Mouse (Mus musculus) lung, embryonic 16.5 days (tissue): ENCODE data around the gene Cd55b. TPM values are rescaled to one million over a fixed set of nuclear protein-coding genes. Genes with fewer than 3 reads are reported as not detected.
"Not testable (repeated sequence)": the region's sequence is repeated elsewhere in the genome, so short reads cannot be mapped to it uniquely, and the experiment has no call there.

Source experiments
- ATAC-seq: fragments of 200-750 bp; cut with Nextera tagmentation; 2 replicates; pipeline ENCODE4 v1.8.0; 2017; ENCODE audit warnings: low read depth, mild to moderate bottlenecking, moderate library complexity
- H3K27ac ChIP-seq: fragments of 300-500 bp; sonication (generic); 2 replicates; pipeline ENCODE4 v1.5.1; 2014; ENCODE audit warnings: mild to moderate bottlenecking, control low read depth, low read length
- H3K27me3 ChIP-seq: fragments of 300-500 bp; sonication (generic); 2 replicates; pipeline ENCODE4 v1.6.1; 2014; ENCODE audit warnings: low read depth, low read length, mixed read lengths; ENCODE audit not compliant: control insufficient read depth, insufficient read depth
- H3K36me3 ChIP-seq: fragments of 300-500 bp; sonication (generic); 2 replicates; pipeline ENCODE4 v1.6.1; 2014; ENCODE audit warnings: low read length; ENCODE audit not compliant: control insufficient read depth, insufficient read depth
- H3K4me1 ChIP-seq: fragments of 300-500 bp; sonication (generic); replicated peaks from 2 replicates; pipeline ENCODE4 v1.6.1; 2014; ENCODE audit warnings: low read length, mixed read lengths; ENCODE audit not compliant: control insufficient read depth, insufficient read depth
- H3K4me2 ChIP-seq: fragments of 300-500 bp; sonication (generic); 2 replicates; pipeline ENCODE4 v1.6.1; 2014; ENCODE audit warnings: low read depth, low read length, control low read depth
- H3K4me3 ChIP-seq: fragments of 300-500 bp; sonication (generic); 2 replicates; pipeline ENCODE4 v1.5.1; 2014; ENCODE audit warnings: mild to moderate bottlenecking, low read length, control low read depth
- H3K9ac ChIP-seq: fragments of 300-500 bp; sonication (generic); 2 replicates; pipeline ENCODE4 v1.6.1; 2014; ENCODE audit warnings: low read length, control low read depth
- H3K9me3 ChIP-seq: fragments of 300-500 bp; sonication (generic); 2 replicates; pipeline ENCODE4 v1.6.1; 2016; ENCODE audit warnings: low read length; ENCODE audit not compliant: control insufficient read depth
- WGBS: fragments of 180-500 bp; shearing (Covaris S2); extraction: QIAGEN DNeasy Blood & Tissue Kit; methylation state at CpG from one replicate; pipeline ENCODE4 v1.1.7; 2014; 5-methylcytosine and 5-hydroxymethylcytosine counted together
- polyA plus RNA-seq: library from polyadenylated mRNA; unstranded; fragments of >200 nt; fragmentation: Nextera tagmentation; extraction: Ambion mirVana; gene quantifications from 2 replicates; pipeline ENCODE4 v1.2.1, GENCODE M21; 2015

Gene Cd55b
- polyA plus RNA-seq, 1 experiment from 2014 or later, result 0.97 TPM

DNA sequence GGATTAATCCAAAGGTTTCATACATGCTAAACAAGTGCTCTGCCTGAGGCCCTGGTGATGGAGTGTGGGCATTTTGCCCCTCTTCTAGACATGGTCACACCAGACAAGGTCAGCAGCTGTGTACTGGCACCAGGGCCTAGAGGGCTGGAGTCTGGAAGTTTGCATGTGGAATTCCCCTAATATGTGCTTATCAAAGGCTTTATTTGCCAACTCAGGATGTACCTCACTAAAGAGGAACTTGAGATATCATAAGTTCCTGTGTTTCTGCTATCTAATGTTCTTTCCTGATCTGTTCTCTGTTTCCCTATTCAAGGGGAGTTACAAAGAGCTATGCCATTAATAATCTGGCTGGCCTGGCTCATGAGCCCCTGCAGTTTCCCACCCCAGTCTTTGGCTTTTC, 5.9 kb upstream of the Cd55b start:
- H3K9ac ChIP-seq, ATAC-seq, H3K27me3 ChIP-seq, H3K4me1 ChIP-seq, H3K4me2 ChIP-seq, H3K36me3 ChIP-seq, H3K27ac ChIP-seq, H3K4me3 ChIP-seq, H3K9me3 ChIP-seq: not testable (repeated sequence)

DNA sequence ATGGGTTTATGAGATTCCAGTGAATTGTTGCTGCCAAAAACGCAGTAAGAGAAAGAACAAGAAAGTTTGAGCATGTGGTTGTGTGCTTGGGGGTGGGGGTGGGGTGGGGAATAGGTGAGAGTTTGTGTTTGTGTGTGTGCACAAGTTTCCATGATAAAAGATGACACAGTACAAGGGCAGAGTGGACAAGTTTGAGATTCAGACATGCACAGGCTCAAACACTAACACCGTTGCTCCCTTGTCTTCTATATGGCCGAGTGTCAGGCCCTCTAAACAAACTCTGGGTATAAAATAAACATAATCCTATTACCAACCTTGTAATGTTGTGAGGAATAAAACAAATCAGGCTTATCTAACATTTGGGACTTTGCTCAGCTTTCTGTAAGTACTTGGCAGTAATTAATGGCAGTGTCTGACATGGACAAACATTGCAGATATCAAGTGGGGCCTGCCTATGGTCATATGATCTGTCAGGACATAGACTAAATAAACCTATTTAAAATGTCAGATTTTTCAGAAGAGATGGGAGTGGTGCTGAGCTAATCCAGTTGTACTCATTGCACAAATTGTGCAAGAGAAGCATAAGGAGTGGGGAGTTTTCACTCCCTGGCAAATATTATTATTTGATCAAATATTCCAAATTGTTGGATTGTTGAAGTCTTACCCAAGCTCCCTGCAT, 4.5 kb upstream of the Cd55b start:
- H3K4me2 ChIP-seq, H3K27ac ChIP-seq, H3K27me3 ChIP-seq, H3K9me3 ChIP-seq, H3K4me1 ChIP-seq, H3K4me3 ChIP-seq, H3K9ac ChIP-seq, H3K36me3 ChIP-seq: not testable (repeated sequence)
- 15% methylated on average over 3 of the region's 3 CpGs for WGBS
- ATAC-seq, result peak; percentile 61; the same call in 1 of the 2 replicates

DNA sequence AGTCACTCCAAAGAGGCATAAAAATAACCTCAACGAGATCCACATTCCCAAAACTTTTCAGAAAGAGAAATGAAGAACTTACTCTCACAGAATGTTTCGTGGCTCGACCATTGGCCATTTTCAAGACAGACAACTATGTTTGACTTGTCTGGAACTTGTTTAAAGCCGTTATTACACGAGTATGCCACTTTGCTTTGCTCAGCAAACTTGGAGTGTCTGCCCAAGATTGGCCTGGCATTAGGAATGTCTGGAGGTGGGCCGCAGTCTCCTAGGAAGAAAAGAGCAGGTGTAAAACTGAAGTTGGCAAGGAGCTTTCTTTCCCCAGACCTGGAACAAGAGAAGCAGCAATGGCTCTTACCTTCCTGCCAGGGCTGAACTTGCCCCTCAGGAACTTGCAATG, 776 bp downstream of the Cd55b start:
- not testable (repeated sequence) for H3K36me3 ChIP-seq, H3K27ac ChIP-seq, H3K27me3 ChIP-seq, H3K9me3 ChIP-seq, H3K4me1 ChIP-seq, H3K9ac ChIP-seq, H3K4me3 ChIP-seq, H3K4me2 ChIP-seq
- no CpG with 5 or more reads among the region's 6 CpGs for WGBS
- peak; percentile 60 for ATAC-seq

DNA sequence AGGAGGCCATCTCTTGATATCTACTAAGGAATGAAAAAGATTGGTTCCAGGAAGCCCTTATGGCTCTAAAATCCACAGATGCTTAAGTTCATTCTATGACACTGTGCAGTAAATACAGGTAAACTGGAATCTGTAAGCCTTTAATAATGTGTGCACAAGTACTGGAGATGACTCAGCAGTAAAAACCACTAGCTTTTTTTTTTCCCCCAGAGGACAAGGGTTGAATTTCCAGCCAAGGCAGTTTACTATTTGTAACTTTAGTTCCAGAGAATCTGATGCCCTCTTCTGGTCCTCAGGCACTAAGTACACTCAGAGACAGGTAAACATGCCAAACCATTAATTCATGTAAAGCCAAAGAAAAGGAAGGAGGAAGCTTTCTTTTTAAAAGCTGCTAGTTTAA, 25.7 kb downstream of the Cd55b start:
- not testable (repeated sequence) for H3K4me1 ChIP-seq, H3K9me3 ChIP-seq, H3K4me2 ChIP-seq, H3K27ac ChIP-seq, H3K27me3 ChIP-seq, H3K9ac ChIP-seq, ATAC-seq, H3K36me3 ChIP-seq, H3K4me3 ChIP-seq

DNA sequence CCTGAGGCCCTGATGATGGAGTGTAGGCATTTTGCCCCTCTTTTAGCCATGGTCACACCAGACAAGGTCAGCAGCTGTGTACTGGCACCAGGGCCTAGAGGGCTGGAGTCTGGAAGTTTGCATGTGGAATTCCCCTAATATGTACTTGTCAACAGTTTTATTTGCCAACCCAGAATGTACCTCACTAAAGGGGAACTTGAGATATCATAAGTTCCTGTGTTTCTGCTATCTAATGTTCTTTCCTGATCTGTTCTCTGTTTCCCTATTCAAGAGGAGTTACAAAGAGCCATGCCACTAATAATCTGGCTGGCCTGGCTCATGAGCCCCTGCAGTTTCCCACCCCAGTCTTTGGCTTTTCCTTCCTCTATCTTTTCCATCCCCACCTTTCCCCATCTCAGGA, 35.5 kb downstream of the Cd55b start:
- not testable (repeated sequence) for H3K27ac ChIP-seq, ATAC-seq, H3K4me2 ChIP-seq, H3K27me3 ChIP-seq, H3K9ac ChIP-seq, H3K36me3 ChIP-seq, H3K4me3 ChIP-seq, H3K4me1 ChIP-seq, H3K9me3 ChIP-seq

DNA sequence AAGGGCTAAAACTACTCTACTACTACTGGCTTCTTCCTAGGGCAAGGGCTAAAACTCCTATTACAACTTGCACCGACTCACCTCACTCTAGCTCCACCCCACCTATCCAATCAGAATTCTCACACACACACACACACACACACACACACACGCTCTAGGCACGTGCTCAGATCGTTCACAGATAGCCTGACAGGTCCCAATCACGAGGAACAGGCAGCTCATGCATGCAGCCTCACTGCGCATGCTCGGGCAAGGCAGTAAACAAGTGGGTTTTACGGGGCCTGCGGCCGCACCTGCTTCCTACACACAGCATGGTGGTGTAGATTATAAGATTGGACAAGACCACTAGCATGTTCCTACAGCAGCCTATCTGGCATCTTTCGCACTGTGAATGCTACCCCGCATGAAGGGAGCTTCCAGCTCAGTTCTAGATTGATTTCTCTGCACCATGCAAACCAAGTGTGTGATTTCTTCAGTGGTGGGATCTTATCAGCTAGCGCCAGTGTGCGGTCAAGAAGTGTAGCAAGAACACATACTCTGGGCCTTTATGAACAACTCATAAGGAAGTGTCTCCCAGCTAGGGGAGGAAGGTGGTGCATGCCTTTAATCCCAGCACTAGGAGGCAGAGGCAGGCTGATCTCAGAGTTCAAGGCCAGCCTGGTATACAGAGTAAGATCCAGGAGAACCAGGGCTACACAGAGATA, 44.9 kb downstream of the Cd55b start:
- no peak for ATAC-seq
- H3K36me3 ChIP-seq, result no peaks in the 10 kb centered on the region
- H3K27me3 ChIP-seq, result no peaks in the 10 kb centered on the region
- no peak overlapping the region for H3K27ac ChIP-seq
- no peak overlapping the region for H3K9ac ChIP-seq
- no peak overlapping the region for H3K4me2 ChIP-seq
- WGBS, result 89% methylated on average over 14 of the region's 14 CpGs
- no peak overlapping the region for H3K4me3 ChIP-seq
- H3K9me3 ChIP-seq, result no peaks in the 10 kb centered on the region
- H3K4me1 ChIP-seq, result no peaks in the 10 kb centered on the region

DNA sequence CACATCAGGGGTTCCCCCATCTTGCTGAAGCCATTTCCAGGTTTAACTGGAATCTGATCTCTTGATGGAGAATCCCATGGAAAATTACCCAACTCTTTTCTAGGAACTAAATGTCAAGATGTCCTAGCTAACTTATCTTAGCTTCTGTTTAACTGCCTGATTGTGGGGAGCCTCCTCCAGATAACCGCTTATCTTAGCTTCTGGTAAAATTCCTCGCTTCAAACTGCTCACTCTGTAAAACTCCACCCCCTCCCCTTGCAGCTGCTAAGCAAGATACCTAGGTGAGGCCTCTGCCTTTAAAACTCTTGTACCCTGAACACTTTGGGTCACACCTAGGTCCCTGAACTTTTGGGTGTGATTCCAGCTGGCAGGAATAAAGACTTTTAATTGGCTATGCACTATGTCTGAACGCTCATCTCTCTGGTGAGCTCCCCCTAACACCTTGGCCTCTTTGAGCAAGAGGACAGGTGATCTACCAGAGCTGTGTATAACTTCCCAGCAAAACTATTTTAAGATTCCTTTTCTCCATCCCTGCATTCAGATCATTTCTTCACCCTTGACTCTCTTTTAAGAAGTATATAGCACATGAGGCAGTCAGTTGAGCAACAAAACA, 48.5 kb downstream of the Cd55b start:
- Histone ChIP-seq H3K36me3 (no peaks in the 10 kb centered on the region), H3K27me3 (no peaks in the 10 kb centered on the region), H3K4me3 (no peak overlapping the region), H3K9me3 (no peaks in the 10 kb centered on the region), H3K9ac (no peak overlapping the region), H3K4me2 (no peak overlapping the region), H3K4me1 (no peaks in the 10 kb centered on the region), H3K27ac (no peak overlapping the region)
- WGBS, result 44% methylated on average over 3 of the region's 3 CpGs
- no peak for ATAC-seq

DNA sequence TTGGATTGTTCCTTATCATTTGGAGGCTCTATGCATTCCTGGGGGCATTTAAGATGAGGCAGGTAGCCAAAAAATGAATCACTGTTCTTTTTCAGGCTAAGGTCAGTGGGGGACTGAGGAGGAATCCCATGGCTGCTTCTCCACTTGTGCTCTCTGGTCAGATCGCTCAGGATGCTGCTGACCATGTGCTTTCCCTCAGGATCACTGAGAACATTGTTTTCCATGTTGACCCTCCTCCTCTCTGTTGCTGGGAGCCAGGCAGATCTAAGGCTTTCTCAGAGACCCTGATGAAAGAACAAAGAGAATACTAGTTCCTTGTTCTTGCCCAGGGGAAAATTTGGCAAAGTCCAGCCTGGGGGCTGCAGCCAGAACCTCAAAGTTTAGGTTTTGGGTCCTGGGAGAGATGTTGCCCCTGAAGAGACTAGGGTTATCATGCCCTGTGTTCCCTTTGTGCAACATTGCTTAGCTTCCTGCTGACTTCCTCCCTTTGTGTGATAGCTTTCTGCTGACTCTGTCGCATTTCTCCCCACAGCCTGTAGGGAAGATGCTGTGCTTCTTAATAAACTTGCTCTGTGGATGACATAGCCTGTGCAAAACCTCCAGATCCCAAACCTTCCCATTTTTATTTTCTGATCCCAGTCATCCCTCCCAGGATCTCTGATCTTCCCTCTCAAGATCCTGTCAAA, 49.3 kb downstream of the Cd55b start:
- H3K4me1 ChIP-seq, result no peaks in the 10 kb centered on the region
- no peaks in the 10 kb centered on the region for H3K36me3 ChIP-seq
- H3K27ac ChIP-seq, result no peak overlapping the region
- no peak for ATAC-seq
- no peak overlapping the region for H3K4me2 ChIP-seq
- no peaks in the 10 kb centered on the region for H3K9me3 ChIP-seq
- H3K4me3 ChIP-seq, result no peak overlapping the region
- no peak overlapping the region for H3K9ac ChIP-seq
- 14% methylated on average over 2 of the region's 2 CpGs for WGBS
- H3K27me3 ChIP-seq, result no peaks in the 10 kb centered on the region

DNA sequence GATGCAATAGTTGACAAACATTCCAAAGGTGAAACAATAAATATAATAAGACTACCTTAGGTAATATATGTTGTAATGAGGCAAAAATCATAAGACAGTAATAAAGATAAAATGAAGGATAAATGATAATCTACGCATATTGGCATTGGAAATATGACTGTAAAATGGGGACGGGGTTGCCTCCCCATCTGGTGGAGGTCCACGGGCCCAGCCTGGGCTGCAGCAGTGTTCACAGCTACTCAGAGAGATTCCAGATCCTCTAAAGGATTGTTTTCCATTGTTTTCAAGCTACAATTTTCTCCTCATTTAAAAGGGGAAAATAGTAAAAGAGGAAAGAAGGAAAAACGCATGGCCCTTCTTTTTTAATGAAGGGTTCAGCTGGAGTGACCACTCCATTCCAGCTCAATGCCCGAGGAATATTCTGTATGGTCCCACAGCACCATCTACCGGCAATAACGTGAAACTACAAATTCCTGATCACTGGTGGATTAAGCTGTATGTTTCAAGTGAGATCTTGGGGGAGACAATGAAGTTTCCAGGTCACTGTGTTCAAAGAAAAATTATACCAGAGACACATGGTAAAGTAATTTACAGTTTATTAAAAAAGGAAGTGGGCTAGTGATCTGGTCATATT, 50.8 kb downstream of the Cd55b start:
- Histone ChIP-seq H3K27ac (no peak overlapping the region), H3K4me3 (no peak overlapping the region), H3K36me3 (no peaks in the 10 kb centered on the region), H3K9ac (no peak overlapping the region), H3K27me3 (no peaks in the 10 kb centered on the region), H3K4me1 (no peaks in the 10 kb centered on the region), H3K4me2 (no peak overlapping the region), H3K9me3 (no peaks in the 10 kb centered on the region)
- 34% methylated on average over 7 of the region's 7 CpGs for WGBS
- peak; percentile 57; the same call in 1 of the 2 replicates for ATAC-seq
